Mouse (Mus musculus) gonadal fat pad, adult 2 months (tissue): ENCODE results near the gene Sertad3. TPM values are rescaled to one million over a fixed set of nuclear protein-coding genes. Genes with fewer than 3 reads are reported as not detected.

Experiments
- DNase-seq: peaks from one replicate; pipeline ENCODE4 v3.0.0-alpha.2; 2012; ENCODE audit warnings: low read depth
- polyA plus RNA-seq: library from polyadenylated mRNA; depleted of rRNA; stranded (reverse); fragments of >200 nt; gene quantifications from 2 replicates; pipeline ENCODE4 v1.2.3, GENCODE M21; 2012

Gene Sertad3
- polyA plus RNA-seq, 1 experiment = 10.0 TPM

DNA sequence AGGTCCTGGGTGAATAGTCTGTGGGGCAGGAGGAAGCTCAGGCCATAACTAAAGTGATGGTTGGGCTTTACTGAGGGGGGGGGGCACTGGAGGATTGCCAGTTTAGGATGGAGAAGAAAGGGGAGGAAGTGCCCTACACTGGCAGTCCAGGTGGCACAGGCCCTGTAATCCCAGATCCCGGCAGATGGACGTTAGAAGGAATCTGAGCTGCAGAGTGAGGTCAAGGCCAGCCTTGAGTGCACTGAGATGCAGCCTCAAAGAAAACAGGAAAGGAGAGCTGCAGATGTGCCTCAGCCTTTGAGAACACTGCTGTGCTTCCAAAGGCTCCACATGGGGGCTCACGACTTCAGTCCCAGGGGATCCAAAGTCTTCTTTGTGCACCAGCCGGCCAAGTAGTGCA is 5.9 kb upstream of the Sertad3 start:
- no peak for DNase-seq

- DNase-seq = no peak
These were observed 2.0 kb upstream of the Sertad3 start for GRCm38 (mm10) chr7:27471390-27472120.

GRCm38 (mm10) chr7:27472596-27472995 is 972 bp upstream of the Sertad3 start:
- no peak for DNase-seq

DNA sequence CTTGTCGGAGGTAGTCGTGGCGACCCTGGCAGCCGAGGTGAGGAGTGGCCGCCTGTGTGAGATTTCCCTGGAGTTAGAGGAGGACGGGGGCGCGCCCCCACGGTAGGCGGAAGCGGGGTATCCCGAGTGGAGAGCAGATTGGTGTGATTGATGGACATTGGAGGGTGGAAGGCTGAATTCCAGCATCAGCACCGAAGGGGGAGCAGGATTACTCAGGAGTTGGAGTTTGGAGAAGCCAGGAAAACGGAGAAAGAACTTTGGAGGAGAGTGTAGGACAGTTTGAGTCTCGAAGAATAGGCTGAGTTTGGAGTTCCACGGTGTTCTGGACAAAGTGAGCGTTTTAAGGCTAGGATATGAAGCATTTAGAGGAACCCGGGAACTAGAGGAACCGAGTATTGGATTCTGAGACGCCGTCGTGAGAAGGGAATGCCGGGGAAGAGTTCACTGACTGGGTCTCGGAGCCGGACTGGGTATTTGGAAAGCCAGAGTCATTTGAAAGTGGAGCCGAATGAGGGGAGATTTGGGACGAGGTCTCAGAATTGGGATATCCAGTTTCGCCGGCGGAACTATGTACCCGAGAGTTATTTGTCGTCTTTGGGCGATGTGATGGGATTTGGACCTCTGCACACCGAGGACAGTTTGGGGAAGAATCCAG is 394 bp downstream of the Sertad3 start:
- DNase-seq = no peak

- no peak for DNase-seq
These were observed 954 bp downstream of the Sertad3 start for GRCm38 (mm10) chr7:27474490-27474954.

GRCm38 (mm10) chr7:27475596-27475995 is 2.0 kb downstream of the Sertad3 start:
- no peak for DNase-seq

- DNase-seq = no peak
These were observed 2.6 kb downstream of the Sertad3 start for GRCm38 (mm10) chr7:27476098-27476635.

GRCm38 (mm10) chr7:27478561-27478960 is 5.0 kb downstream of the Sertad3 start:
- DNase-seq = no peak

DNA sequence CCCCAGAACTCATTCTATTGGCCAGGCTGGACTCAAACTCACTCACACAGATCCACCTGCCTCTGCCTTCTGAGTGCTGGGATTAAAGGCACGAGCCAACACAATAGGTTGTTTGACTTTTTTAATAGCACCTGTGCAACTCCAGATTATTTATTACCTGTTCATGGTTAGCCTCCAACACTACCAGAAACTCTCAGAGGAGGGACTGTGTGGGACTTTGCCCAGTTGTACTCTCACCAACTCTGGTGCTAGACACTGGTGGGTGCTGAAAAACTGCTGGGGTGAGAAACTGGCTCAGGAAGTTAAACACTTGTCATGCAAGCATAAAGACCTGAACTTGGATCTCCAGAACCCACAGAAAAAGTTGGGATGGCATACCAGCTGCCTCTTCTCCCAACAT is 6.2 kb downstream of the Sertad3 start:
- no peak for DNase-seq

DNA sequence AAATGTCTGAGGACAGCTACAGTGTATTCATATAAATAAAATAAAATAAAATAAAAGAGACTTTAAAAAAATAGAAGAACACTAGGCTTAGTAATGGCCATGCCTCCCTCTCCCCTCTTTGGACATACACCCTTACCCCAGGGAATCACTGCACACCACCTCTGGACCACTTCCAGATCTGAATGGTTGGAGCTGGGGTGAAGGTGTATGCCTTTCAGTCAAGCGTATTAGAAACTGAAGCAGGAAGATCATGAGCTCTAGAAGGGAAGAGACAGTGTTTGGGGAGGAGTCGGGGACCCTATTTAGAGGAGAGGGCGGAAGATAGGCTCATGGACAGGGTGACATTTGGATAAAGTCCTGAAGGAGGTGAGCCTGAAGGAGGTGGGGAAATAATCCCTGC is 6.9 kb downstream of the Sertad3 start:
- DNase-seq = no peak

DNA sequence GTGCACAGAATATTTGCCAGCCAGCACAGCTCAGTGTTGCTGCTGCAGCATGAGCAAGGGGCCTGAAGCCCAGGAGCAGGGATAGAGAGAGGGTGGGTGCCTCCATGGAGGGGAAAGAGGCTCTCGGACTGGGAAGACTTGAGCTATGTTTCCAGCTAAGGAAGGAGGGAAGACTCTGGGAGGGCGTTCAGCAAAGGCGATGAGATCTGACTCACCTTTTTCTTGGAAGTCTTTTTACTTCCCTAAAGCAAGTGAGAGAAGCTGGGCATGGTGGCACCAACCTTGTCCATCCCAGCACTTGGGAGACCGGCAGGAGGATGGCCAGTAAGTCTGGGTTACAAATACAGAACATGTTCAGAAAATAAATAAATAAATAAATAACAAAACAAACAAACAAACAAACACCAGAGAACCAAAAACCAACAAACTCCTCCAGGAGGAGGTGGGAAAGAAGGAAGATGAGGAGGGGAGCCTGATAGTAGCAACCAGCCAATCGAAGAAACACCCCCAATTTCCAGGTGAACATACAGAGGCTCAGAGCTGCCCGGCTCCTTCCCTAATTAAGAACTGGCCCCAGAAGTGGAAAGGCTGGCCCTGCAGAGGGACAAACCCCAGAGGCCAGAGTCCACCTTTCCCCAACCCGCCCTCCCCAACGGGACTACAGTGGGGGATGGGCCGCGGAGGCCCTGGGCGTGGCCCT is 7.5 kb downstream of the Sertad3 start:
- no peak for DNase-seq

- DNase-seq = no peak
These were observed 8.0 kb downstream of the Sertad3 start for GRCm38 (mm10) chr7:27481627-27481969.

- DNase-seq = no peak
These were observed 10.3 kb downstream of the Sertad3 start for GRCm38 (mm10) chr7:27483860-27484259.

DNA sequence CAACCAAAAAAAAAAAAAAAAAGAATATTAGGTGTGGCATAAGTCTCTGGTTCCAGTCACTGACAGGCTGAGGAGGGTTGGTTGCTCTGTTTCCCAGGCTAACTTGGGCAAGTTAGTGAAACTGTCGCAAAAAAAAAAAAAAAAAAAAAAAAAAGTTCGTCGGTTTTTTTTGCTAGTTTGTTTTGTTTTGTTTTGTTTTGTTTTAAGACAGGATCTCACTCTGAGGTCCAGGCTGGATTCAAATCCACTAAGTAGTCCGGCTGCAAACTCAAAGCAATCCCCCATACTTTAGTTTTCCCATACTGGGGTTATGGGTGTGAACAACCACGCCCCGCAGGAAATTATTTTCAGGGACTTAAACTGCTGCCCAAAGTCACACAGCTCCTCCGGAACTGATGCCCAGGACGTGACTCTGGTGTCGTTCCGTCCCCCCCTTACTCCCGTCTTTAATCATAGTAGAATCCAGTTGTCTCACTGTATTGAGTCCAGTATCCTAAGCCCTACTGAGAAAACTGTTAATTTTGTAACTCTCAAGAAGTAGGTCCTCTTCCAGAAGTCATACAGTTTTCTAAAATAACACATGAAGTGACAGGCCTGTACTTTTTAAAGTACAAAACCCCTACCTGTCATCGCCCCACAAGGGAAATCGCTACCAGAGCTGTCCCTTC is 12.7 kb downstream of the Sertad3 start:
- DNase-seq = no peak

DNA sequence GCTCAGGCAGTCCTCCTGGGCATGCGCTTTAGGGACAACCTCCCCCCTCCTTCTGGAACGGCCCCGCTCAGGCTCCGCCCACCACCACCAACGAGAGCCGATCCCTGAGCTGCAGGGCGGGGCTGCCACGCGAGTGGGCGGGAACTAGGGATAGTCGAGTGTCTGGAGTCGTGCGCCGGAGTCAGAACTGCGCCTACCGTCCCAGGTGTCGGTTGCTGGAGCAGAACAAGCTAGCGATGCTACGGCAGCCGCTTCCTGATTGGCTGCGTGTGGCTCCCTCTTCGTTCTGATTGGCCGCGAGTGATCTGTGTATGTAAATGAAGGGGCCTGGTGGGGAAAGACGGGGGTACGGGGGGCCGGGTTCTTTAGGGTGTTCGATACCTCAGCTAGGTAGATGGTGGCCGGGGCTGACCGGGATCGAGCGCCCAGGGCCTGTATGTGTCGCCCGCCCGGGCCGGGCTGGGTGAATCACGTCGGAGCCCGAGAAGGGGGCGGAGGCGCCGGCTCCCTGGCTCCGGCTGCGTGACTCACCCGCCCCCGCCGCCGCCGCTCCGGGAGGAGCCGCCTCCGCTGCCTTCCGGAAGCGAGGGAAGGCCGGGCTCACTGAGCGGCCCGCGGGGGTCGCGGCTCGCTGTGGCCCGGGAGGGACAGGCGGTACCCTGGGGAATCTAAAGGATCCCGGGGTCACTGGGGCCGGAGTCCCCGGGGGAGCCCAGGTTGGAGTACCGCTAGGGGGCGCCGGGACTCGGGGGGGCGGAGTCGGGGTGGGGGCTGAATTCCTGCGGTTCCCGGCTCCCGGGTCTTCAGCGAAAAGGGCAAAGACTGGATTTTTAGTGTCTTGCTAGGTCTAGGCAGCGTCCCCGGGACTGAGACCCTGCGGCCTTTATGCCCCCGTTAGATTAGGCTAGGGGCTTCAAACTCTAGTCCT is 13.5 kb downstream of the Sertad3 start, which contains the start of gene Sertad1:
Sertad1 (plus strand) TSS at position 141 of the 928 bp plus-strand sequence.
- peak; percentile 83 for DNase-seq

GRCm38 (mm10) chr7:27487740-27488268 is 14.2 kb downstream of the Sertad3 start:
- no peak for DNase-seq

GRCm38 (mm10) chr7:27489270-27489869 is 15.8 kb downstream of the Sertad3 start:
- no peak for DNase-seq

GRCm38 (mm10) chr7:27490227-27490542 is 16.6 kb downstream of the Sertad3 start:
- no peak for DNase-seq

DNA sequence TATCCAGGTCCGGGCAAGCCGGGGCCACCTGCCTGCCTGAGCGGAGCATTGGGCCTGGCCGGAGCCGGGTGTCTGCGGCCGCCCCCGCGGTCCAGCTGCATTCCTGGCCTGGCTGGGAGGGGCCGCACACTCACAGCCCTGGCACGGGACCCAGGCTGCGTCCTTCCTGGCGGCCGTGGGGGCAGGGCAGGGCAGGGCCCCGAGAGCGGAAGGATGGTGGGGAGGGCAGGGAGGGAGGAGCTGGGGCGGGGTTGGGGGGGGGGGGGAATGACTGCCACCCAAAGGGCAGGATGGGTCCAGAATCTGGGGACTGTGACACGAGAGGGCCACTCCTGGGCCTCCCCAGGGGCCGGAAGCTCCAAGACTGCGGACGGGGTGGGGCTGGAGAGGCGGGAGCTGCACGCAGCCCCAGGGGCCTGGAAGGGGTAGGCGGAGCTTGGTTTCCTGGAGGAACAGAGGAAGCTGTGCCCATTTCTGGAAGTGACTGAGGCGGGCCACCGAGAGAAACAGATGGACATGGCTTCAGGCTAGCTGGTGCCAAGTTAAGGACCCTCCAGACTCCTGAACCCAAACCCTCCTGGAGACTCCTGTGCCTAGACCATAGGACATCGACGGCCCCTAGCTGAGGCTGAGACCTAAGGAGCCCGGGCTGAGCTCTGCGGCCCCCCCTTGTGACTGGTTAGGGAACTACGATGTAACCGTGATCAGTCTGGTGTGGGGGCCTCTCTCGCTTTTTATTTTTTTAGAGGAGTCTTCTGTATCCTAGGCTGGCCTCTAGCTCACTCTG is 17.2 kb downstream of the Sertad3 start:
- no peak for DNase-seq
